Mouse (Mus musculus): ENCODE results near the gene Pax5.
A peak's percentile ranks its signal among the peaks of the same experiment; 100 is the strongest.
"Not testable (repeated sequence)": the region's sequence is repeated elsewhere in the genome, so short reads cannot be mapped to it uniquely, and the experiment has no call there.

The Pax5 gene

DNA sequence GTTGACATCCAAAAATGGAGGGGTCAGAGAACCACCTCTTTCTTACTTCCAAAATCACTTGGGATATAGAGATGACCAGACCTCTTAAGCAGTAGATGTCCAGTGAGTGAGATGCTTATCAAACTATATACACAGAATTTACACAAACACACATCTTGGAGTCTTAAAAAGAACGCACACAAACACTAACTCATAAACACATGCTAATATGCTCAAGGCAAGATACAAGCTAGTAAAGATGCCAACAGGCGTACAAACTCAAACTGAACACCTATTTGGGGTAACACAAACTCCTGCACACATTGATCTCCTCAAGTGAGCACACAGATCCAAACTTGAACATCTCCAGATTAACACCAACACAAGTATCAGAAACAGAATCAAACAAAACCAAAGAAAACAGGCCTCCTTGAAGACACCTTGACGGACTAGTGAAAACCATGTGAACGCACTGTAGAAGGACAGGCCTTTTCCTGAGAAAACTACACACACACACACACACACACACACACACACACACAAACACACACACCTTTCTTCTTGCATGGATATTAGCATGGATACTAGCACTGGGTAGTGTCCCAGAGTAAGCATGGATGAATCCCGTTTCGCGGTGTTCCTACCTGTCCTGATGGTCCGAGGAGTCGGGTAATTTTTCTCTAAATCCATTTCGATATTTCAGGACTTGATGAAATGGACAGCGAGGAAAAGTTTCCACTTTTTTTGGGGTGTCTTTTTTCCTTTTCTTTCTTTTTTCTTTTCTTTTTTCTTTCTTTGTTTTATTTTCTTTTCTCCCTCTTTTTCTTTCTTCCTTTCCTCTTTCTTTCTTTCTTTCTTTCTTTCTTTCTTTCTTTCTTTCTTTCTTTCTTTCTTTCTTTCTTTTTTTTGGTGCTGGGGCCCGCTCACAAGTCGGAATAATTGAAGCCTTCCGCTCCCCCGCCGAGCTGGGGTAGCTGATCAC lies at the start of gene Pax5:
TSS of gene Pax5 (minus strand) at position 748 of the 961 bp plus-strand sequence.
- DNase-seq, result no peak

DNA sequence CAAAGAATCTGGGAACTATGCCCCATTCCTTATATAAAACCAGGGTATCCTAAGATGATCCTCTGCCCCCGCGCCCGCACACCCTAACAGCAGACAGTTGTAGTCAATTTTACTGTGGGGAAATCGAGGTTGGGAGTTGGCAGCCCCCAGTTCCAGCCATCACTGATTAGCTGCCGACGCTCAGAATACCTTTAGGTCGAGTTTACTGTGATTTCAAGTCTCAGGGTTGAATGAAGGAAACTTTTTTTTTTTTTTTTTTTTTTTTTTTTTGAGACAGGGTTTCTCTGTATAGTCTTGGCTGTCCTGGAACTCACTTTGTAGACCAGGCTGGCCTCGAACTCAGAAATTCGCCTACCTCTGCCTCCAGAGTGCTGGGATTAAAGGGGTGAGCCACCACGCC lies 46.8 kb upstream of the Pax5 start:
- DNase-seq, result not testable (repeated sequence)

DNA sequence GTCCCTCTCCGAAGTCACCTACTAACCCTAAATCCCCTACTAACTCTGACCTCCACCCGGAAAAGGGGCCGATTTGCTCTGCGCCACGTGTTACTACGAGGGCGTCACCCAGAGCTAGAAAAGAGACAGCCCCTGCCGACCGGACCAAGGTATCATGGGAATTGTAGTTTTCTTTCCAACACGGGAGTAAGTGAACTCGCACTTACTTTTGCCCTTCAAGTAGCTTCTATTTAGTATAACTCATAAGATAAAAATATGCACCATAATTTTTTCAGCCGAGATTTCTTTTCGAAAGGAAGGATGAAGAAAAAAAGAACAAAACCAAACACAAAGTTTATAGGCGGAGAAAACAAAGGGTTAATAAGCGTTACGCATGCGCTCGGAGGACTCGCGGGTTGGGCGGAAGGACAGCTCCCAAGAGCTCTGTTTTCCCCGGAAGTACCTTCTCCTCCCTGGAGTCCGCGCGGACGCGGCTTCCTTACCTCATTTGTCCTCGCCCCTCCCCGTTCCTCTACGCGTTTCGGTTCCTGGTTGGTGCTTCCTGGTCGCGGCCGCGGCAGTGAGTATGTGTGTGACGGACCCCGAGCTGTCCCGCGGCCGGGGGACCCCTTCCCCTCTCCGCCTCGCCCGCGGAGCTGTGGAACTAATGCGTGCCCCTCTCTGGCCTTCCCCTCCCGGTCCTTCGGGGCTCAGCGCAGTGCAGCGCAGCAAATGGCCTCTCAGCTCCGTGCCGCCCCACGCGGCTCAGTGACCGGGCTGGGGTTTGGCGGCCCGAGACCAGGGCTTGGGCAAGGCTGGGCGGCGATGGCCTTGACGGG lies 46.1 kb upstream of the Pax5 start:
- DNase-seq, result peak; percentile 94 to 96

DNA sequence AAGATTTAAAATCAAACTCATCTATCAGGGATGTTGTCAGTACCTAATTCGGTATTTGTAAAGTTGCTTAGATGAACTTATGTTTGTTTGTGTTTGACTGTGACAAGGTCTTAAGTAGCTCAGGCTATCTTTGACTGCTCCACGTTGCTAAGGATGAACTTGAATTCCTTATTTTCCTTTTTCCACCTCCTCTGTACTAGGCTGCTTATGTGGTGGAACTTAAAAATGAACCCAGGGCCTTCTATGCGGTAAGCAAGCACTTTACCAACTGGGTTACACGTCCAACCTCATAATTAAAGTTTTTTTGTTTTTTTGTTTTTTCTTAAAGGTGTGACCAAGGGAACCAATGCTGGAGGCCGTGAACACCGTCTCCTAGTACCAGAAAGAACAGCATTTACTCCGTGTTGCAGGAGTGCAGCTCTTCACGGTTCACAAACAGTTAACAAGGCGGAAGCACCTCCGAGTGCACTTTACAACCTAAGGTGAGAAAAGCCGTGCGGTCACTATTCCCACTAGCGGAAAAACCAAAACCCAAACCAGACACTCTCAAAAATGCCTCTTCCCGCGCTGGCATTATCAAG lies 45.4 kb upstream of the Pax5 start, which contains the start of gene Zcchc7:
TSS of gene Zcchc7 (plus strand) at position 325 of the 581 bp plus-strand sequence.
- DNase-seq, result no peak

DNA sequence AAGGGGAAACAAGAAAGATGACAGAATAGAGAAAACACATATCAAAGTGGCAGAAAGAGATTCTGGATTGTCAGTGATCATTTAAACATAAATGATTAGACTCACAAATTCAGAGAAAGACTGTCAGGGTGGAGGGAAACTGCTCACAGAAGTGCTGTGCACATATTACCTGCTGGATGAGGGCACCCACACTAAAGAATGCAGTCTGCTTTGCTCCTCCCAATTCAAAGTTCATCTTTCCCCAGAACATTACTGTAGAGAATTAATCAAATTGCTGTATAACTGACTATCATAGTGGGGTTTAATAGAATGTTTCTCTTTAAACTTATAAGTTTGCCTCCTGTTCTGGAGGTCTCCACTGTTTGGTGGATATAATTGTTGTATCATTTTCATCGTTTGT lies 30.2 kb upstream of the Pax5 start:
- no peak for DNase-seq

DNA sequence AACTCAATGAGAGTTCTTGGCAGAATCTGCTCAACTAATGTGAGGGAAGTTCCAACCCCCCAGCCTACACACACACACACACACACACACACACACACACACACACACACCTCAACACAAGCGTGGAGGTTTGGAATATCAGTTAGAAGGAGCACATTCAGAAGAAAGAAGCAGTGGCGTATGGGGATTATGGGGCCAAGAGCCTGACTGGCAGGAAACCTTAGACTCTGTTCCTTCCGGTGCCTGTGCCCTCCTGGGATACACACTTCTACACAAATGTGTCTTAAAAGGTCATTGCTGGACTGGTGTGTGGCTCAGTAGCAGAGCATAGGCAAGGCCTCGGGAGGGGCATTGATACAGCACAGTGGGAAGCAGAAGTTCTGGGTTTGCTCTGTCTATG lies 10.9 kb upstream of the Pax5 start:
- no peak for DNase-seq

DNA sequence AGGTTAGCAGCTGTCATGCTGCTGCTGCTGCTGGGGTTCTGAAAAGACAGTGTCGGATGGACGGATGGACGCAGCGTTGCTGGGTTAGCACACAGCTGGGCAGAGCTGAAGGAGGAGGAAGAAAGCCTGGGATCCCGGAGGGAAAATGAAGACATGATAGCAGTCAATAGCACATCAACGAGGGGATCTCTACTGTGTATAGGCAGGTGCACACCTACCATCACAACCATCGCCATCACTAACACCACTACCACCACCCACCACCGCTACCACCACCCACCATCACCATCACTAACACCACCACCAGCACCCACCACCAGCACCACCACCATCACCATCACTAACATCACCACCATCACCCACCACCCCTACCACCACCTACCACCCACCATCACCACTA lies 9.8 kb upstream of the Pax5 start:
- DNase-seq, result no peak

DNA sequence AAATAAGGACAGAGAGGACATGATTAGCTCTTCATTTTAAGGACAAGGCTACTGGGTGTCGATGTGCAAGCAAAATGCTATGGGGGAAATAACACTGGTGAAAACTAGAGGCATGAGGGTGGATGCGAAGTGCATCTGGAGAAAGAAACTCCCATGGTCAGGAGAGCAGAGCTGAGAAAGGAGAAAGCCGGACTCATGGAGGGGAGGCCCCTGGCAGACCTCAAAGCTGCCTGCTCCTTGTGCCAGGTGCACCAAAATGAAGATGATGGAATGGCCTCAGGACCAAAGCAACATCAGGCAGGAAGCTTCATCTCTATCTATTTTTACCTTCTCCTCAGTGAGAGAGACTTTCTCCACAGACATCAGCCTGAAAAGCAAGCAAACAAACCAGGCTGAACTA lies 7.4 kb upstream of the Pax5 start:
- no peak for DNase-seq

DNA sequence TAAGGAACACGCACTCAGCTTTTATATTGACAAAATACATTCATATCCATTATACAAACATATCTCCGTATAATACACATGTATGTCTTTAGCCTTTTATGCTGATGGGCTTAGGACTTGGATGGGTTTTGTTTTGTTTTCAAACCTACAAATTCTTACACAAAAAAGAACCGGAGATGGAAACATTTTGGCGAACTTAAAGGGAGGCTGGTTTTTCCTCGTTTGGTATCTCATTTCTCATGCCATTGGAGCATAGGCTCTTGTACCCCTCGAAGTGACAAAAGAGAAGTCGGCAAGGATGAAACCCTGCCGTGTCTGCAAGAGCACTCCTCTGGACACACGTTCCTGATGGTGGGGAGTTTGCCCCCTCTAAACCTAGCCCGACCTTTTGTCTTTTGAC lies 6.1 kb upstream of the Pax5 start:
- no peak for DNase-seq

DNA sequence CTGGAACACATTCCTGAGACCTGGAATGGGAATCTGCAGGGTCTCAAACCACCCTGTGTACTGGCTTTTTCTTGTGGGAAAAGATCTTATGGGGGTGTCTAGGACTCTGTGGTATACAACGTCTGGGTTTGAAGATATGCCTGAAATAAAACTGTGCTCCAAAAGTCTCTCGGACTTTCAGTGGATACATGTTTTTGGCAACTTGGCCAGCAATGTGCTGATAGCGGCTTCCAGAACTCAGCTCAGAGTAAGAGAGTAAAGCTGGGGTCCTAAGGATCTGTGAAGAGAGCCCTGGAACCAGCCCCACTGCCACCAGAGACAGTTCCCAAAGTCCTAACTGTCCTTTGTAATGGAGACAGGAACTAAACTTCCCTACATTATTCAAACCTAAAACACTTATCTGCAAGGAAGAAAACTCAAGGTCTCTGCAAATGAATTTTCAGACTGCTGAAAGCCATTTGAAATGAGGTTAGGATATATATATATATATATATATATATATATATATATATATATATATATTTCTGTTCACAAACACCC lies 5.4 kb upstream of the Pax5 start:
- no peak for DNase-seq

DNA sequence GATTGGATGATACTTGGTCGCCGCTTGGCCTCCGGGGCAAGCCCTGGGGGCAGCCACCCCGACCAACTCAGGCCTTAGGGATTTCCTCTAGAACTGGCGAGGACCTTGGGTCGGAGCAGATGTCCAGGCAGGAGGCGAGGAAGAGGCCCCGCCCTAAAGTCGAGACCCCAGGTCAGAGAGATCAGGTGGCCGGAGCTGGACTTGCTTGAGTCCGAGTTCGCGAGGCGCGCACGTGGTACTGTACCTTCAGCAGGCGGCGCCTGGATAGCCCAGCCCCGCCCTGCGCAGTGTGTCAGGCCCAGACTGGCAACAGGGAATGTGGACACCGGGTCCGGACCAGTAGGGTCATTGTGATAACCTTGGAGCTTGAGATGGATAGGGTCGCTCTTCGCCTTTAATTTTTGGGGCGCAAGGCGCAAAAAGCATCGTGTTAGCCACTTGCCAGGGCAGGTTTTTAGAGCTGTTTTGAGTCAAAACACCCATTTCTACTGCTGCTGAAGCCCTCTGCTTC lies 3.9 kb upstream of the Pax5 start:
- peak in 1 of 2 experiments; percentile 6 for DNase-seq

DNA sequence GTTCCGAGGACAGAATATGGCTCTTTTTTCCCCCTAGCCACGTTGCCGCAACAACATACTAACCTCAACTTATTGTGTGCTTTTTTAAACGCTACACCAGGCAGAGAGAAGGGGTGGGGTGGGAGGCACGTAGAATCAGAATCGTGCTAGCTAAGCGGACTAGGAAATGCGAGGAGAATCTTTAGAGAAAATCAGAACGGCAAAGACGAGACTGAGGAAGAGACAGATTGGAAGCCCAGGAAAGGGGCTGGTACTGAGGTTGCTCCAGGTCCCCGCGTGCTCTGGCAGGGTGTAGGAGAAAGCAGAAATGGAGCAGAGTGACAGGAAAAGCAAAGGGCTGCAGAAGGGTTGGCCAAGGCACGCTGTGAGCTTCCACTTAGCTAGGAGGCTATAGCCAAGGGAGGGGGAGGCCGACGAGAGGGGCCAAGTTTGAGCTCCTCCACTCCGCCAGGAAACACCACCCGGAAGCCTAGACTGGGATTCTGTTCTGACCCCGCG lies 3.3 kb upstream of the Pax5 start:
- no peak for DNase-seq

DNA sequence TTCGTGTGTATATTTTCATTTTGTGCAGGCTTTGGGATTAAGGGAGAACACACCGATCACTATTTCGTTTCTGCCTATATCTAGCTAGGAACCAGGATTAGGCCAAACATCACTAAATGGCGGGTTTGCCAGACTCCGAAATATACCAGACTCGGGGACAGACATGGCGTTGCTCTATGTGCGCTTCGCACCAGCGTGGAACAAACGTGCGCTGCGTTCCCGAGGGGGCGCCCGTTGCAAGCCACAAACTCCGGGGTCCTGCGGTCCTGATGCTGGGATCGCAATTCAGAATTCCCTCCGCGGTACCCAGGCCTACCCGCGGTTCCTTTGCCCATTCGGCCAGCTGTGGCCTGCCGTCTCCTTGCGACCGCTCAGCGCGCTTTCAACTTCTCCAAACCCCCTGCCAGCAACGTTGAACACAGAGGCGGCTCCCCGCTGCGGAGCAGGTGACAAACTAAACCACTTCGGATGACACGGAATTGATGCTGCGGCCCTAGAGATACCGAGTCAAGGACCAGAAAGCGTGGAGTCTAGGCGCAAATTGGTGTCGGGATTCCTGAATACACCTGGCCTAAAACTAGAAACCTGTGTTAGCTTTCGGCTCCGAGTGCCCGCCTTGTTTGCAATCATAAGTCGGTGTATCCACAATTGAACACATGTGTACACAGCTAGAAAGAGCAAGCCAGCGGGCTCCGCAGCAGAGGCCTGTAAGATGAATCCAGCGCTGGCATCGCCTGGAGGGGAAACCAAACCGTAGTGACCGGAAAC lies 2.7 kb upstream of the Pax5 start:
- peak; percentile 14 to 39 for DNase-seq

DNA sequence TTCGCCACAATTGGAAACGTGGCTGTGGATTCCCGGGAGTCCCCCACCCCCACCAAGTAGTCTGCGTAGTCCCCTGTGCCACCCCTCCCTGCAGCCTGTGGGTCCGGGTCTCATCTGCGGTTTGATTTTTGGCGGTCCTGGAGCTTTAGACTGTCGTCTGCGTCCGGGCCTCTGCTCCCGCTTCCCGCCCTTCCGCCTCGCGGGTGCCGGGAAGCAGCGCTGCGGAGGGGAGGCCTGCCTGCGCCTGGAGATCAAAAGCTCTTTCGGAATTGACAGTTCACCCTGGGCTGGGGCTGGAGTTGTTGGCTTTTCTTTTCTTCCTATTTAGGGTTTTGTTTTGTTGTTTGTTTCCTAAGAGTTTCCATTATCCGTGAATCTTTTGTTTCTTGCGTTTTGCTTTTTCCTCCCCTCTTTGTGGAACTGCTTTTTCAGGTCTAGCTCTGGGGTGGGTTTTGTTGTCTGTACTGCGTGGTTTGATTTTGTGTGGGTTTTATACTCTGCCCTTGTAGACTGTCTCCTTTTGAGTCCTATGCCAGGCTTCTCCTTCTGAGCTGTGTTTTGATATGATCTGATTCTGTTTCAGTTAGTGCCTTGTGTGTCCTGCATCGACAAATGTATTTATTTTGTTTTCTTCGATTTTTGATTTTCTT lies 1.9 kb upstream of the Pax5 start:
- peak in 1 of 2 experiments; percentile 9 for DNase-seq

DNA sequence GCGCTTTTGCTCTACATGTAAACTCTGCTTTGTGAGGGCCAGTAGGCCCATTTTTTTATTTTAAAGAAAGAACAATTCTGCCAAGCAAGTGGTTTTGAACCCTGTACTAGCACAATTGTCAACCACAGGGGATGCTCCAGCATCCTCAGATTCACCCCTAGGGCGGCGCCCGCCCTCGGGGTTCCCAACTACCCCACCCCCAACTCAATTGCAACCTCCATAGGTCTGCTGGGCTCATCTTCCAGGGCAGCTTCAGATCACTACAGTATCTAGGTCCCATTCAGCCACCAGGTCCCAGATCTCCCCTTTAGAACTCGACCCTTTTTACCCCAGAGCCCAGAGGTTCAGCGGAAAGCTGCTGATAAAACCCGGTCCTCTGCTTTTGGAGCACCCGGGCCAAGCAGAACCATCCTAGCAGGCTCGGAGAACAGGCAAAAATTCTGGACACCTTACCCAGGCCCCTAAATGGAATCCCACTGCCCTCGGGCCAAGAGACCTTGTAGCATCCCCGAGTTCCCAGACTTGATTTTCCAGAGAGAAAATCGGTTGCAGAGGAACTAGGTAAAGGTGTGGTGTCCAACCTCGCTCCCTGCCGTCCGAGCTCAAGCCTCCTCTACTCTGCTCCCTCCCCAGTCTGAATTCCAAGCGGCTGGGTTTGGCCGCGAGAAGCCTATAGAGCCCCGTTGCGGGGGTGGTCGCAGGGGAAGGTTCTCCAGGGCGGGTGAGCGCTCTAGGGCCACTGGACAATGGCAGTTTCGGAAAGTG lies 1.0 kb upstream of the Pax5 start:
- no peak for DNase-seq

DNA sequence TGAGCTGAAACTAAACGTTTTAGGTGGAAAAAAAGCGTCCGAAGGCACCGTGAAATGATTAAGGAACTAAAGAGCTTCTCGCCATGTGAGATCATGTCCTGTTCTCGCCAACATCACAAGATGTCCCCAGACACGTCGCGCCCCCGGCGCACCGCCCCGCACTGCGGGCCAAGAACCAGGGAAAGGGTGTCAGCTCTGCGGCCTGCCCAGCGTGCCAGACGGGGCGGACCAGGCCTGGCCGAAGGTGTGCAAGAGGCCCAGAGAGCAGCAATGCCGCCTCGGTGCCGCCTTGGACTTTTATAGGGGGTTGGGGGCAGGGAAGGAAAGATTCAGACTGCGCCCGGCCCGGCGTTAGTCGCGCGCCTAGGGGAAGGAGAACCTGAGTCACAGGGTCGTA lies 412 bp upstream of the Pax5 start:
- peak; percentile 13 to 36 for DNase-seq

DNA sequence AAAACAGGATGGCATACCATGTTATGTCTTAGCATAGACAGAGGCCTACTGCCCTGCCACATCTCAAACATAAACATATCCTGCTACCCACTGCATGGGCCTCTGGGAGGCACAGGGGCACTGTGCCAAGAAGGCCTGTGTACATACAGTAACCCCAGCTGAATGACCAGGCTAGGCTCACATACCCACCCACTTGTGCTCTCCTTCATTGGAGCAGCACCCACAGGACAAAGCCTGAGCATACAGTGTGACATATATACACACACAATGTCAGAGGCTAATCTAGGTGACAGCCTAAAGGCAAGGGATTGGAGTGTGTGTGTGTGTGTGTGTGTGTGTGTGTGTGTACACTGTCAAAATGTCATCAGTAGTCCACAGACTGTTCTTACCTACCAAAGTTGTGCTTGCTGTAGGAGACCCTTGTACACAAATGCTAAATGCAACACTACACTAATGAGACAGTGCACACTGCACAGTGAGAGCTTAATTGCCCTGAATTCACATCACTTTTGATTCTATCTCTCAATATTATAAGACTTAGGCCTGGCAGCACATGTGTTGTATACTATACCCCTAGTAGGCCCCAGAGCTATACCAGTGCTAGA lies 1.1 kb downstream of the Pax5 start:
- DNase-seq, result no peak

DNA sequence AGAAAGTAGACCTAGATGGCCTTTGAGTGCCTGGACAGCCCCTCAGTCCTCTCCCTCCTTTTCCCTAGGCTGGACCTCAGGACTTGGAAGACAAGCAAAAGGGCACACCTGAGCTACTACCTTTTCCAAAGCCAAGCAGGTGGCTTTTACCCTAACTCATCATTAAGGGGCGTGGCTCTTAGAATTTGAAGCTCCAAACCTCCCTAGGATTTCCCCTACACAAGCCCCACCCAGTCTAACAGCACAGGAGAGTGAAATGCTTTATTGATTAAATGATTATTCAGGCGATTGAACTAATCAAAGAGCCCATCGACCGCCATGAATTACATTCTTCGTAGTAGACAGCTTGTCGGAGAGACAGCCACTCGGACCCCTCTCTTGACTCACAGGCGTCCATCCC lies 2.0 kb downstream of the Pax5 start:
- DNase-seq, result no peak

DNA sequence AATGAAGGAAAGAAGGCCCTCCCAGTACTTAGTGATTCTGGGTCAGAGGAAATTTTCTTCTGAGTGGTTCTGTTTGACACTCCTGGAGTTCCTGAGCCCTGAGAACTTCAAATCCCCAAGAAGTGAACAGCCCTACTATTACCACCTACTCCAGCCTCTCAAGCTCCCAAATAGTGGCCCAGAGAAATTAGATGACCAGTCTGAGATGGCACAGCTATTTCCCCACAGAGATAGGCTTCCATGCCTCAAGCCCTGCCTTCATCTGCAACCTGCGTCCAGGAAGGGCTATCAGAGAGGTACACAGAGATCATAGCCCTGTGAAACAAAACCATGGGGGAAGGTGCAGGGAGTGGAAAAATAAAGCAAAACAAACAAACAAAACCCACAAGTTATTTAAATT lies 3.4 kb downstream of the Pax5 start:
- no peak for DNase-seq

DNA sequence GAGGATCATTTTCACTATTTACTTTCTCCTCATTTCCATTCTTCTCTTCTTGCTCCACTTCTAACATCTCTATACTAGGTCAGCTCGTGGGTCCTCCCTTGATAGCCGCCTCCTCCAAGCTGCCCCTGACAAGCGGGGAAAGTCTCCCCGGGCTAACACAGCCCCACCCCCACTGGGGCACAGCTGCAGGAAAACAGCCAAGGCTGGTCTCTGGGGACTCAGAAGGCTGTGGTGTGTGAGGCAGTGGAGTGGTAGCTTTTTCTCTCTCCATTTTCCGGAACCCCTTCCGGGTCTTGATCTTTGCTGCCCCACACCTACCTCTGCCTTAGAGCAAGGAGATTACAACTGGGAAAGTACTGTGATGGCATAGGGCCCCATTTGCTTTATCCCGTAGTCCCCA lies 4.3 kb downstream of the Pax5 start:
- DNase-seq, result peak; percentile 9 to 38

Measured in lung, postnatal 4 days (tissue).